Mouse (Mus musculus) Patski (cell line): ENCODE data around the gene Heatr5a. TPM values are rescaled to one million over a fixed set of nuclear protein-coding genes. Genes with fewer than 3 reads are reported as not detected.
A peak's percentile ranks its signal among the peaks of the same experiment; 100 is the strongest.

Source experiments
- ATAC-seq: fragments of 100-300 bp; one replicate; pipeline ENCODE4 v1.8.0; 2021
- CTCF ChIA-PET: fragments of 350-600 bp; sonication (Branson Sonifier 250); formaldehyde crosslinking; loops from one replicate; lab custom pipeline; 2022; ENCODE audit warnings: inconsistent platforms; lab: Charles Lee
- POLR2A ChIA-PET: fragments of 350-600 bp; sonication (Branson Sonifier 250); formaldehyde crosslinking; loops from one replicate; lab custom pipeline; 2022; ENCODE audit warnings: antibody characterized with exemption, inconsistent platforms; lab: Charles Lee
- DNase-seq: peaks from one replicate; pipeline ENCODE4 v3.0.0-alpha.2; 2011; ENCODE audit warnings: low read depth, low spot score
- H3K27me3 ChIP-seq: fragments of 371-371 bp; one replicate; pipeline ENCODE4 v1.5.1; 2021
- CTCF ChIP-seq: fragments of 100-300 bp; IDR thresholded peaks from one replicate; pipeline ENCODE4 v1.5.1; 2021
- in situ Hi-C: fragments of 300-500 bp; cut with MboI; formaldehyde crosslinking; loops from 3 replicates; pipeline ENCODE4 v1.11.1; 2018; ENCODE audit warnings: low pct_unique_long_range_greater_than_20kb, mixed read lengths
- polyA plus RNA-seq: library from polyadenylated mRNA; unstranded; gene quantifications from one replicate; pipeline ENCODE4 v1.2.3, GENCODE M21; 2021

The Heatr5a gene
- polyA plus RNA-seq: 16.9 TPM

- POLR2A ChIA-PET: interaction anchor here (1.3 kb wide), 1 partner anchor 34 kb away, joined by 3 read pairs; no protein-coding TSS in a partner anchor
- in situ Hi-C loops: no loop called here
- CTCF ChIA-PET: interaction anchor here (1.0 to 1.9 kb wide), 2 partner anchors 14 to 30 kb away, joined by 3 to 5 read pairs; no protein-coding TSS in a partner anchor
- DNase-seq (no peak), ATAC-seq (peak; percentile 95)
- H3K27me3 ChIP-seq: no peaks in the 10 kb centered on the region
- TF ChIP-seq CTCF: no peak
These were observed at the start of gene Heatr5a for GRCm38 (mm10) chr12:51971070-51971664. Gene Heatr5a (minus strand): TSS chr12:51971321.

- TF ChIP-seq CTCF: no peak
- in situ Hi-C loops: no loop called here
- ChIA-PET CTCF (no interaction called here), POLR2A (no interaction called here)
- H3K27me3 ChIP-seq: no peaks in the 10 kb centered on the region
- DNase-seq (no peak), ATAC-seq (no peak)
These were observed 43.4 kb upstream of the Heatr5a start for GRCm38 (mm10) chr12:52014494-52015029.

DNA sequence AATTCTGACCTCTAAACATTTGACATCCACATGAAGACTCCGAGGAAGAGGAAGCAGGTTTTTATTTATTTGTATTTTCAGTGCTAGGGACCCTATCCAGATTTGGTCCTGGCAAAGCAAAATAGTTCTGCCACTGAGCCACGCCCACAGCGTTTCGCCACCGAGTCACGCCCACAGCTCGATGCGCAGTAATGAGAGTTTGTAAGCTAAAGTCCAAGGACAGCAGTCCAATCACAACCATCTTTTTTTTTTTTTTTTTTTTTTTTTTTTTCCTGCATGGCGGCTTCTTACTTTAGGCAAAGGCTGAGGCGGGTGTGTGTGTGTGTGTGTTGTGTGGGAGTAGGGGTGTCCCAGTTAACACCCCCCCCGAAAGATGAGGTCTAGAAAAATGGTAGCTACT, 42.9 kb upstream of the Heatr5a start:
- ATAC-seq: no peak
- CTCF ChIA-PET: no interaction called here
- in situ Hi-C loops: no loop called here
- H3K27me3 ChIP-seq: no peaks in the 10 kb centered on the region
- TF ChIP-seq CTCF: no peak
- DNase-seq: no peak
- POLR2A ChIA-PET: no interaction called here

DNA sequence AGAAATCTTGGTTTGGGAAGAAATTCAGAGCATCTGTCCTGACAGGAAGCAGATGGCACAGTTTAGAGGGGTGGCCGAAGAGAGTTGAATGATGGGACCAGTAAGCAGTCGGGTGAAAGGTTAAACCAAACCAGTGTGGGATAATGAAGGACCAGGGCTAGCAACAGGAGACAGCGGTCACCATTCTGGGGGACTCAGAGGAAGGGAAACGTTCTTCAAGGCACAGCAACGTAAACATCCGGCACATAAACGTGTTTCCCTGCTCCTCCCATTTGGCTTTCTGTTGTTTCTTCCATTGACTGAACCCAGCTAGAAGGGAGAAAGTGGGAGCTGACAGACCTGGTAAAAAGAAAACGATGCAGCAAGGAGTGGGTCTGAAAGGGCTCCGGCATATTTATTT, 42.2 kb upstream of the Heatr5a start:
- DNase-seq (no peak), ATAC-seq (no peak)
- ChIA-PET CTCF (no interaction called here), POLR2A (no interaction called here)
- no peaks in the 10 kb centered on the region for H3K27me3 ChIP-seq
- TF ChIP-seq CTCF: no peak
- in situ Hi-C loops: no loop called here

- CTCF ChIA-PET: no interaction called here
These were observed 41.0 kb upstream of the Heatr5a start for GRCm38 (mm10) chr12:52012159-52012558.

DNA sequence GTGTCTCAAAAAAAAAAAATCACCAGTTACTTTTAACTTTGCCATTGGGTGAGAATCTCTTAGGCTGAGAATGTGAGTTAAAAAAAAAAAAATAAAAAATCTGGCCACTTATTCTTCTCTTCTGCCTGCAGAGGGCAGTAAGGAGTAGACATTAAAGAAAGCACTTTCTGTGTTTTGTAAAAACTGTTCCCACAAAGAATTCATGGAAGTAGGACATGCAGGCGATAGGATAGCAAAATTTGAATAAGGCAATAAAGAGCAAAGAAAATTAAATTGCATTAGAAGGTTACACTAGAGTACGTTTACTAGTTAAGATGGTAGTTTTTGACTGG, 39.5 kb upstream of the Heatr5a start:
- TF ChIP-seq CTCF: peak; percentile 45
- no peak for ATAC-seq
- in situ Hi-C loops: no loop called here
- H3K27me3 ChIP-seq: no peaks in the 10 kb centered on the region
- ChIA-PET POLR2A (no interaction called here), CTCF (interaction anchor here (1.4 kb wide), 1 partner anchor 628 kb away, joined by 5 read pairs; no protein-coding TSS in a partner anchor)
- DNase-seq: peak; percentile 7

More at GRCm38 (mm10) chr12:52012159-52012558, 41.0 kb upstream of the Heatr5a start:
- POLR2A ChIA-PET: no interaction called here
- in situ Hi-C loops: no loop called here
- DNase-seq: no peak
- TF ChIP-seq CTCF: no peak
- no peaks in the 10 kb centered on the region for H3K27me3 ChIP-seq
- no peak for ATAC-seq

- no peak for ATAC-seq
- no peaks in the 10 kb centered on the region for H3K27me3 ChIP-seq
- no peak for TF ChIP-seq CTCF
- CTCF ChIA-PET: interaction anchor here (1.4 kb wide), 1 partner anchor 628 kb away, joined by 5 read pairs; no protein-coding TSS in a partner anchor
- in situ Hi-C loops: loop anchor here (5.0 kb wide), 2 partner anchors 627 to 827 kb away; no protein-coding TSS in a partner anchor
- no peak for DNase-seq
- POLR2A ChIA-PET: interaction anchor here (0.6 kb wide), 1 partner anchor 628 kb away, joined by 3 read pairs; no protein-coding TSS in a partner anchor
These were observed 39.0 kb upstream of the Heatr5a start for GRCm38 (mm10) chr12:52009928-52010629.

GRCm38 (mm10) chr12:52006633-52006994, 35.5 kb upstream of the Heatr5a start:
- no peak for TF ChIP-seq CTCF
- H3K27me3 ChIP-seq: no peaks in the 10 kb centered on the region
- in situ Hi-C loops: loop anchor here (5.0 kb wide), 2 partner anchors 631 to 831 kb away; no protein-coding TSS in a partner anchor
- POLR2A ChIA-PET: interaction anchor here (0.6 kb wide), 1 partner anchor 41 kb away, joined by 3 read pairs; no protein-coding TSS in a partner anchor
- no peak for ATAC-seq
- DNase-seq: no peak
- CTCF ChIA-PET: no interaction called here

DNA sequence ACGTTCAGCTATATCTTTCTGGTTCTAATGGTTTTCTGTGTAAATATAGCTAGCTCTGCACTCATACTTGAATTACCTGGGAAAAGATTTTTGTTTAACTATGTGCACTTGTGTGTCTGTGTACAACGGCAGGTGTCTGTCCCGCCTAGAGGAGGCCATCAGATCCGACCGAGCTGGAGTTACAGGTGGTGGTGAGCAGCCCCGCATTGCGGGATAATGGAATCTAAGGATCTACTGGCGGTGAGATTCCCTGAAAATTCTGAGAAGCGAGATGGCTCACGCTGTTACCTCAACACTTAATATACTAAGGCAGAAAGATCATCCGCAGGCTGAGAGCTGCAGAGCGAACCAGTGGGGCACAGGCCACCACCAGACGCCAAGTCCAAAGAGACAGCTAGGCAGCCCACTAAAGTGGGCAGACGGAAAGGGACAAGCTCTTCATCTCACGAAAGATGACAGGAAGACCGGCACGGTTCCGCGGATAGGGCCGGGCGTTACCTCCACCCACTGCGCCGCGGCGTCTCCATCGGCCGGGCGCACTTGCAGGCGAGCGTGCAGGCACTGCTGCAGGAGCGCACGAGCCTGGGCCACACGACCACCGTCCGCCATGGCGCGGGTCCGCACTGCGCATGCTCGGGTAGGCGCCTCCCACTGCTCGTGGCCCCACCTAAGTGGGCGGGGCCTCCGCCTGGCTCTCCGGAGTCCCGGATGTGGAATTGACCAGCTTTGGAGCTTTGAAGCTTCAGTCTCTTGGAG, 34.9 kb upstream of the Heatr5a start, which contains the start of gene Dtd2:
TSS of gene Dtd2 (minus strand) at position 625 of the 756 bp plus-strand sequence.
- CTCF ChIA-PET: no interaction called here
- peak; percentile 78 for ATAC-seq

DNA sequence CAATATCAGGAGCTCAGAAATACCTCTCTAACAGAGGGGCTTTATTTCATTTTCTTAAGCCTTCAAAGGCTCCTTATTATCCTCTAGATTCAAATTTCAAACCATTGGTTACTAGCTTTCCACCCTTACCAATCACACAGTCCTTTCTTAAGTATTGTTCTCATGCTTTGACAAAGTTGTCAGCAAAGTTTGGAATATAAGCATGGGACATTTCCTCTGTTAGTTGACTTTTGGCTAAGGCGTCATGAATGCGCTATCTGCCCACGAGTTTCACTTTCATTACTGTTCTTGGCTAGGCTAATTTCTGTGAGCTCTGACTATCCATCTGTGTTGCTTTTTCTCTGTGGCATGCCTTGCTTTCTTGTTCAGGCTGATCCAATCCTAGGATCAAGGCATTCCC, 31.6 kb upstream of the Heatr5a start:
- no peaks in the 10 kb centered on the region for H3K27me3 ChIP-seq
- in situ Hi-C loops: loop anchor here (5.0 kb wide), 1 partner anchor 55 kb away; no protein-coding TSS in a partner anchor
- ChIA-PET CTCF (interaction anchor here (1.1 to 1.4 kb wide), 3 partner anchors 15 to 950 kb away, joined by 3 to 4 read pairs (median 3); no protein-coding TSS in a partner anchor), POLR2A (no interaction called here)
- no peak for TF ChIP-seq CTCF
- DNase-seq (no peak), ATAC-seq (no peak)

More for the DNA sequence above, 34.9 kb upstream of the Heatr5a start, which contains the start of gene Dtd2:
- POLR2A ChIA-PET: interaction anchor here (0.6 to 0.9 kb wide), 3 partner anchors 34 to 599 kb away, joined by 3 to 4 read pairs (median 3); partner anchors contain the start of gene Heatr5a
- DNase-seq: no peak
- in situ Hi-C loops: loop anchor here (5.0 kb wide), 2 partner anchors 631 to 831 kb away; no protein-coding TSS in a partner anchor
- TF ChIP-seq CTCF: no peak
- H3K27me3 ChIP-seq: no peaks in the 10 kb centered on the region
